Mouse (Mus musculus) adrenal gland, adult 18-20 months (tissue): ENCODE results near the gene Dync1li1. TPM values are rescaled to one million over a fixed set of nuclear protein-coding genes. Genes with fewer than 3 reads are reported as not detected.
"Not testable (repeated sequence)": the region's sequence is repeated elsewhere in the genome, so short reads cannot be mapped to it uniquely, and the experiment has no call there.

Source experiments
- DNase-seq, 2 experiments: peaks; one replicate each; pipeline ENCODE4 v3.0.0; 2021 to 2022; ENCODE audit warnings: low spot score in 2 of 2
- total RNA-seq, 2 experiments: library from RNA; stranded (reverse); gene quantifications; 1 replicate in 1 of 2; 2 replicates in 1 of 2; pipeline ENCODE4 v1.2.3; 2021

Gene Dync1li1
- total RNA-seq, 2 experiments from 2014 or later: 42.0 to 44.7 TPM

- DNase-seq: no peak
Observed at GRCm38 (mm10) chr9:114672703-114673561, 15.7 kb upstream of the Dync1li1 start.

GRCm38 (mm10) chr9:114673626-114674025 is 15.0 kb upstream of the Dync1li1 start:
- DNase-seq: no peak

GRCm38 (mm10) chr9:114678576-114678975 is 10.0 kb upstream of the Dync1li1 start:
- DNase-seq: no peak

- DNase-seq: no peak
Observed at GRCm38 (mm10) chr9:114679944-114680343, 8.6 kb upstream of the Dync1li1 start.

GRCm38 (mm10) chr9:114680531-114680930 is 8.1 kb upstream of the Dync1li1 start:
- DNase-seq: no peak

- no peak for DNase-seq
Observed at GRCm38 (mm10) chr9:114682193-114682592, 6.4 kb upstream of the Dync1li1 start.

GRCm38 (mm10) chr9:114686245-114686644 is 2.3 kb upstream of the Dync1li1 start:
- DNase-seq: no peak

- no peak for DNase-seq
Observed at GRCm38 (mm10) chr9:114687639-114688038, 951 bp upstream of the Dync1li1 start.

- DNase-seq: no peak
Observed at GRCm38 (mm10) chr9:114688953-114689407, 390 bp downstream of the Dync1li1 start.

GRCm38 (mm10) chr9:114690119-114690601 is 1.6 kb downstream of the Dync1li1 start:
- no peak for DNase-seq

GRCm38 (mm10) chr9:114691112-114691511 is 2.5 kb downstream of the Dync1li1 start:
- no peak for DNase-seq

- not testable (repeated sequence) for DNase-seq
Observed at GRCm38 (mm10) chr9:114695662-114696061, 7.1 kb downstream of the Dync1li1 start.

GRCm38 (mm10) chr9:114697072-114697471 is 8.5 kb downstream of the Dync1li1 start:
- no peak for DNase-seq

- DNase-seq: no peak
Observed at GRCm38 (mm10) chr9:114697926-114698325, 9.3 kb downstream of the Dync1li1 start.

- no peak for DNase-seq
Observed at GRCm38 (mm10) chr9:114699262-114699661, 10.7 kb downstream of the Dync1li1 start.

GRCm38 (mm10) chr9:114699882-114700665 is 11.5 kb downstream of the Dync1li1 start:
- DNase-seq: no peak

GRCm38 (mm10) chr9:114701031-114701430 is 12.4 kb downstream of the Dync1li1 start:
- no peak for DNase-seq

GRCm38 (mm10) chr9:114701921-114702320 is 13.3 kb downstream of the Dync1li1 start:
- no peak for DNase-seq

GRCm38 (mm10) chr9:114707805-114708204 is 19.2 kb downstream of the Dync1li1 start:
- no peak for DNase-seq

- no peak for DNase-seq
Observed at GRCm38 (mm10) chr9:114710345-114710744, 21.8 kb downstream of the Dync1li1 start.

- DNase-seq: no peak
Observed at GRCm38 (mm10) chr9:114713481-114713880, 24.9 kb downstream of the Dync1li1 start.
